Mouse (Mus musculus) stomach, postnatal 0 days (tissue): ENCODE data around the gene Nemp1. TPM values are rescaled to one million over a fixed set of nuclear protein-coding genes. Genes with fewer than 3 reads are reported as not detected.

Source experiments
- ATAC-seq: fragments of 200-750 bp; cut with Nextera tagmentation; 2 replicates; pipeline ENCODE4 v1.8.0; 2017; ENCODE audit not compliant: low FRiP score, low TSS enrichment
- DNase-seq: peaks from one replicate; pipeline ENCODE4 v3.0.0-alpha.2; 2016; ENCODE audit warnings: low spot score
- H3K27ac ChIP-seq: fragments of 300-500 bp; sonication (generic); replicated peaks from 2 replicates; pipeline ENCODE4 v1.5.1; 2014; ENCODE audit warnings: mild to moderate bottlenecking, control low read depth
- H3K27me3 ChIP-seq: fragments of 300-500 bp; sonication (generic); 2 replicates; pipeline ENCODE4 v1.6.1; 2014; ENCODE audit warnings: low read length; ENCODE audit not compliant: control insufficient read depth, insufficient read depth
- H3K36me3 ChIP-seq: fragments of 300-500 bp; sonication (generic); 2 replicates; pipeline ENCODE4 v1.6.1; 2014; ENCODE audit warnings: low read length, mixed read lengths; ENCODE audit not compliant: control insufficient read depth, insufficient read depth
- H3K4me1 ChIP-seq: fragments of 300-500 bp; sonication (generic); replicated peaks from 2 replicates; pipeline ENCODE4 v1.6.1; 2014; ENCODE audit warnings: antibody characterized with exemption; ENCODE audit not compliant: control insufficient read depth, insufficient read depth
- H3K4me2 ChIP-seq: fragments of 300-500 bp; sonication (generic); replicated peaks from 2 replicates; pipeline ENCODE4 v1.6.1; 2014; ENCODE audit warnings: low read depth, mild to moderate bottlenecking, control low read depth, moderate library complexity
- H3K4me3 ChIP-seq: fragments of 300-500 bp; sonication (generic); 2 replicates; pipeline ENCODE4 v1.5.1; 2014; ENCODE audit warnings: low read depth, low read length, control low read depth
- H3K9ac ChIP-seq: fragments of 300-500 bp; sonication (generic); 2 replicates; pipeline ENCODE4 v1.6.1; 2014; ENCODE audit warnings: mild to moderate bottlenecking, low read length, control low read depth, mixed read lengths
- H3K9me3 ChIP-seq: fragments of 300-500 bp; sonication (generic); 2 replicates; pipeline ENCODE4 v1.6.1; 2016; ENCODE audit warnings: low read length; ENCODE audit not compliant: control insufficient read depth
- CTCF ChIP-seq: IDR thresholded peaks from 2 replicates; pipeline ENCODE4 v1.5.1; 2016; ENCODE audit warnings: antibody characterized with exemption, low read depth, mild to moderate bottlenecking, moderate library complexity
- EP300 ChIP-seq: optimal IDR thresholded peaks from 2 replicates; pipeline ENCODE3; 2016; ENCODE audit warnings: antibody characterized with exemption
- WGBS: fragments of 180-500 bp; shearing (Covaris S2); extraction: QIAGEN DNeasy Blood & Tissue Kit; methylation state at CpG from one replicate; pipeline ENCODE4 v1.1.7; 2014; 5-methylcytosine and 5-hydroxymethylcytosine counted together
- polyA plus RNA-seq: library from polyadenylated mRNA; unstranded; fragments of >200 nt; fragmentation: Nextera tagmentation; extraction: Ambion mirVana; gene quantifications from 2 replicates; pipeline ENCODE4 v1.2.1, GENCODE M21; 2015

The Nemp1 gene
- polyA plus RNA-seq, 1 experiment from 2014 or later = 4.1 TPM

GRCm38 (mm10) chr10:127626433-127626832 lies 40.3 kb upstream of the Nemp1 start:
- no peaks in the 10 kb centered on the region for H3K9me3 ChIP-seq
- TF ChIP-seq EP300 (no peak), CTCF (peak; percentile 57)
- H3K27me3 ChIP-seq = no peaks in the 10 kb centered on the region
- 81% methylated on average over 3 of the region's 3 CpGs for WGBS
- no peak overlapping the region for H3K9ac ChIP-seq
- no peaks in the 10 kb centered on the region for H3K4me1 ChIP-seq
- DNase-seq (no peak), ATAC-seq (no peak)
- no peak overlapping the region for H3K27ac ChIP-seq
- H3K4me2 ChIP-seq = no peak overlapping the region
- H3K36me3 ChIP-seq = no peaks in the 10 kb centered on the region
- H3K4me3 ChIP-seq = no peak overlapping the region

DNA sequence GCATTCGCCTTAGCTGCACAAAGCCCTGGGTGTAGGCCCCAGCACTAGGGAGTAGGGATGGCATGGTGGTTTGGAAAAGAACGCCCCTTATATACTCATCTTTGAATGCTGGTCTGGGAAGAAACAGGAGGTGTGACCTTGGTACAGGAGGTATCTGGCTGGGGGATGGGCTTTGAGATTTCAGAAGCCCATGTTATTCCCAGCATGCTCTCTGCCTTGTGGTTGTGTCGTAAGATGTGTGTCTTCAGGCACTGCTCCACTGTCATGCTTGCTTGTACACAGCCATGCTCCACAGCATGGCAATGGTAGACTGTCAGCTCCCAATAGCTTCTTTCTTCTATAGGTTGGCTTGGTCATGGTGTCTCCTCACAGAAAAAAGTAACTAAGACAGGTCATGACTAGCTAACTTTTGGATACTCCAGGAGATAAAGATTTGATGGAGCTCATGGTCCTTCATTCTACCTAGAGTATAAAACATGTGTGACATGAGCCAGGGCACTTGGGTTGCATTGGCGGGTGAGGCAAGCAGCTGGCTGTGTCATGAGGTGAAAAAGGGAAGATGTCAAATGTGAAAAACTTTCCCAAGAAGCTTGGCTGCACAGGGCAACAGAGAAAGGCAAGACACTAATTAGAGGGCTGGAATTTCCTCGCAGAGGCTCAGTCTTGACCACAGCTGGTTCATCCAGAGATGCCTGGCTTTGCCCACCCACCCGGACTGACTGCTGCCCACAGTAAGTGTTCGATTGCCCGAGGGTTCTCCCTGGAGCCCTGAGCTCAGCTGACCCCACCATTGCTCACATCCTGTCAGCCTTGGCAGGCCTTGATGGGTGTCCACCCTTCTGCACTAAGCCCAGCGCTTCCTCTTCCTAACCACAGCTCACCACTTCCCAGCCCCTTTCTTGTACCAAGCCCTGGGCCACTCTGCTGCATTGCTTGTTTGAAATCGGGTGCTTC lies 35.2 kb upstream of the Nemp1 start:
- Histone ChIP-seq H3K4me3 (no peak overlapping the region), H3K9ac (no peak overlapping the region), H3K27me3 (no peaks in the 10 kb centered on the region), H3K4me1 (no peaks in the 10 kb centered on the region), H3K4me2 (no peak overlapping the region), H3K36me3 (no peaks in the 10 kb centered on the region), H3K27ac (no peak overlapping the region), H3K9me3 (no peaks in the 10 kb centered on the region)
- TF ChIP-seq CTCF (no peak), EP300 (no peak)
- DNase-seq = no peak
- no peak; the same call in 1 of the 2 replicates for ATAC-seq
- 77% methylated on average over 10 of the region's 10 CpGs for WGBS

DNA sequence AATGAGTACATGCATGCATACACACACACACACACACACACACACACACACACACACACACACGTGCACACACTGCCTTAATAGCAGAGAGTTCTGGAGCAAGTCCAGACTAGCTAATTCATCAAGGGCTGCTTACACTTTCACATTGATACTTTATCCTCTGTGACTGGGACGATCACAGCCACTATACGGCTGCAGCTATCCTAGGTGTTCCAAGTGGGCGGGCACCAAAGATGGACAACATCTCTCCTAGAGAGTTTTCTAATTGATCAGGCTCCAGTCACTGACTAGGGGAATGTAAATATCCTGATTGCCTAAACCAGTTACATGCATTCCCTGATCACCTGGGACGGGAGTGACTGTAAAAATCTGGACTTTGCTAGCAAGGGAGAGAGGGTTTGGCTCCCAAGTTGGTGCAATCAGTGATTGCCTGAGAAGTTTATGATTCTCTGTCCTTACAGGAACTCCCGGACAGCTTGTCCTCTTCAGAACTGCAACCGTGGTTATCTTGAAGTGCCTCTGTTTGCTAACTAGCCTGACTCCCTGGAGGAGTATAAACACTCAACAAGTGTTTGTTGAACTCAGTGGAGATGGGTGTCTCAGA lies 33.9 kb upstream of the Nemp1 start:
- no peak for ATAC-seq
- H3K27me3 ChIP-seq = no peaks in the 10 kb centered on the region

GRCm38 (mm10) chr10:127640421-127640820 lies 26.3 kb upstream of the Nemp1 start:
- WGBS = 61% methylated on average over 5 of the region's 5 CpGs

More for the DNA sequence above, 33.9 kb upstream of the Nemp1 start:
- no peaks in the 10 kb centered on the region for H3K36me3 ChIP-seq
- WGBS = 28% methylated on average over 7 of the region's 7 CpGs
- no peak overlapping the region for H3K4me2 ChIP-seq
- DNase-seq = no peak
- H3K4me1 ChIP-seq = no peaks in the 10 kb centered on the region
- no peak overlapping the region for H3K27ac ChIP-seq
- H3K9me3 ChIP-seq = no peaks in the 10 kb centered on the region
- TF ChIP-seq EP300 = no peak
- TF ChIP-seq CTCF = no peak
- H3K4me3 ChIP-seq = no peak overlapping the region
- no peak overlapping the region for H3K9ac ChIP-seq

GRCm38 (mm10) chr10:127641861-127642771 lies 24.6 kb upstream of the Nemp1 start:
- H3K9ac ChIP-seq = peak overlapping the region; percentile 90
- DNase-seq = peak; percentile 91
- H3K4me2 ChIP-seq = peak overlapping the region; percentile 88
- peaks cover 4% of the 10 kb centered on the region; the same call in 1 of the 2 replicates for H3K4me1 ChIP-seq
- no peaks in the 10 kb centered on the region for H3K9me3 ChIP-seq
- no peaks in the 10 kb centered on the region for H3K36me3 ChIP-seq
- WGBS = 6% methylated on average over 19 of the region's 19 CpGs
- TF ChIP-seq EP300 (peak; percentile 84), CTCF (peak; percentile 97)
- peak overlapping the region; percentile 99 for H3K27ac ChIP-seq
- H3K27me3 ChIP-seq = no peaks in the 10 kb centered on the region
- peak; percentile 77 for ATAC-seq
- peak overlapping the region; percentile 65 for H3K4me3 ChIP-seq

More at GRCm38 (mm10) chr10:127640421-127640820, 26.3 kb upstream of the Nemp1 start:
- Histone ChIP-seq H3K36me3 (no peaks in the 10 kb centered on the region), H3K27me3 (no peaks in the 10 kb centered on the region), H3K9ac (no peak overlapping the region), H3K27ac (peak overlapping the region; percentile 53; the same call in 1 of the 2 replicates), H3K4me3 (no peak overlapping the region), H3K4me1 (peaks cover 4% of the 10 kb centered on the region; the same call in 1 of the 2 replicates), H3K9me3 (no peaks in the 10 kb centered on the region), H3K4me2 (no peak overlapping the region)
- TF ChIP-seq CTCF (no peak), EP300 (no peak)
- no peak for DNase-seq
- no peak for ATAC-seq
